Mouse (Mus musculus): ENCODE results near the gene Nacc2.

DNA sequence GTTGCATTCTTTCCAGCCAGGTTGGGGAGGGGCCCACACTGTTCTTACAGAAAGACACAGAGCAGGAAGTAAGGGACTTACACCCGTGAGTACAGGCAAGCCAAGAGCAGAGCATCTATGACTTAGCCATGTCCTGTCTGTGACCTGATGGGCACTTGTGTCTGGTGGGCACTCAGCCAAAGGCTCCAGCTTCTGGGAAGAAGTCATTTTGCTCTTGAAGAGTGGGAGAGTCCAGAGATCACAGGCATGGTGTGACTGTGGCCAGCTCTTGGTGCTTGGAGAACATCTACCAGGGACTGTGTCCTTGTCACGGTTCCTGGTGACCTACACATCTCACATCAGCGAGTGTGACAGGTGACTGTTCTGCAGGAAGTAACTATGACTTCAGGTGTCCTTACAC, 32.7 kb upstream of the Nacc2 start:
- no peak for TF ChIP-seq POLR2A (IDR thresholded peaks at IDR 0.05; ENCODE audit: insufficient read length, low read depth)
- no peak for TF ChIP-seq TCF12 (IDR thresholded peaks at IDR 0.05; ENCODE audit: insufficient read depth, poor library complexity, severe bottlenecking)
- TF ChIP-seq MAX (IDR thresholded peaks at IDR 0.05; ENCODE audit: low read depth): no peak
- TF ChIP-seq USF1 (IDR thresholded peaks at IDR 0.05; ENCODE audit: low read depth): no peak
- no peak for TF ChIP-seq E2F4 (IDR thresholded peaks at IDR 0.05; ENCODE audit: insufficient read depth)
- no peak for TF ChIP-seq MYOG (IDR thresholded peaks at IDR 0.05; ENCODE audit: control insufficient read depth in 1 of 3, insufficient read depth in 1 of 3, insufficient read length in 2 of 3, low read depth in 2 of 3)
- no peak for TF ChIP-seq MYOD1 (IDR thresholded peaks at IDR 0.05; ENCODE audit: control insufficient read depth in 1 of 3, insufficient read length in 2 of 3, low read depth in 2 of 3)
- no peak for TF ChIP-seq CEBPB (IDR thresholded peaks at IDR 0.05; ENCODE audit: insufficient read depth, poor library complexity, severe bottlenecking)
- no peak for TF ChIP-seq TCF3 (IDR thresholded peaks at IDR 0.05; ENCODE audit: insufficient read length, low read depth)
- no peak for TF ChIP-seq POLR2AphosphoS2 (IDR thresholded peaks at IDR 0.05; ENCODE audit: insufficient read length, low read depth)
- TF ChIP-seq REST (IDR thresholded peaks at IDR 0.05; ENCODE audit: insufficient read depth, insufficient read length): no peak
- no peak for TF ChIP-seq SRF (IDR thresholded peaks at IDR 0.05; ENCODE audit: control insufficient read depth, insufficient read length, low read depth)
